Mouse (Mus musculus) forebrain, embryonic 12.5 days (tissue): ENCODE data around the gene Dnm3. TPM values are rescaled to one million over a fixed set of nuclear protein-coding genes. Genes with fewer than 3 reads are reported as not detected.

Source experiments
- ATAC-seq: fragments of 200-750 bp; cut with Nextera tagmentation; 2 replicates; pipeline ENCODE4 v1.8.0; 2017; ENCODE audit warnings: moderate TSS enrichment; ENCODE audit not compliant: low FRiP score
- H3K27ac ChIP-seq: fragments of 300-500 bp; sonication (generic); 2 replicates; pipeline ENCODE4 v1.5.1; 2016; ENCODE audit warnings: mild to moderate bottlenecking
- H3K27me3 ChIP-seq: fragments of 300-500 bp; sonication (generic); 2 replicates; pipeline ENCODE4 v1.6.1; 2016; ENCODE audit warnings: mild to moderate bottlenecking
- H3K36me3 ChIP-seq: fragments of 300-500 bp; sonication (generic); replicated peaks from 2 replicates; pipeline ENCODE4 v1.6.1; 2016; ENCODE audit warnings: mild to moderate bottlenecking
- H3K4me1 ChIP-seq: fragments of 300-500 bp; sonication (generic); 2 replicates; pipeline ENCODE4 v1.6.1; 2016
- H3K4me2 ChIP-seq: fragments of 300-500 bp; sonication (generic); 2 replicates; pipeline ENCODE4 v1.6.1; 2016; ENCODE audit warnings: mild to moderate bottlenecking, moderate library complexity
- H3K4me3 ChIP-seq: fragments of 300-500 bp; sonication (generic); replicated peaks from 2 replicates; pipeline ENCODE4 v1.5.1; 2016; ENCODE audit warnings: mild to moderate bottlenecking
- H3K9ac ChIP-seq: fragments of 300-500 bp; sonication (generic); 2 replicates; pipeline ENCODE4 v1.6.1; 2016; ENCODE audit warnings: mild to moderate bottlenecking
- H3K9me3 ChIP-seq: fragments of 300-500 bp; sonication (generic); 2 replicates; pipeline ENCODE4 v1.6.1; 2016
- WGBS: fragments of 180-500 bp; shearing (Covaris S2); methylation state at CpG from one replicate; pipeline ENCODE4 v1.1.7; 2016; 5-methylcytosine and 5-hydroxymethylcytosine counted together
- polyA plus RNA-seq: library from polyadenylated mRNA; unstranded; fragments of >200 nt; fragmentation: Nextera tagmentation; extraction: Ambion mirVana; gene quantifications from 2 replicates; pipeline ENCODE4 v1.2.1, GENCODE M21; 2016

Gene Dnm3
- polyA plus RNA-seq, 1 experiment from 2014 or later: 12.1 TPM

DNA sequence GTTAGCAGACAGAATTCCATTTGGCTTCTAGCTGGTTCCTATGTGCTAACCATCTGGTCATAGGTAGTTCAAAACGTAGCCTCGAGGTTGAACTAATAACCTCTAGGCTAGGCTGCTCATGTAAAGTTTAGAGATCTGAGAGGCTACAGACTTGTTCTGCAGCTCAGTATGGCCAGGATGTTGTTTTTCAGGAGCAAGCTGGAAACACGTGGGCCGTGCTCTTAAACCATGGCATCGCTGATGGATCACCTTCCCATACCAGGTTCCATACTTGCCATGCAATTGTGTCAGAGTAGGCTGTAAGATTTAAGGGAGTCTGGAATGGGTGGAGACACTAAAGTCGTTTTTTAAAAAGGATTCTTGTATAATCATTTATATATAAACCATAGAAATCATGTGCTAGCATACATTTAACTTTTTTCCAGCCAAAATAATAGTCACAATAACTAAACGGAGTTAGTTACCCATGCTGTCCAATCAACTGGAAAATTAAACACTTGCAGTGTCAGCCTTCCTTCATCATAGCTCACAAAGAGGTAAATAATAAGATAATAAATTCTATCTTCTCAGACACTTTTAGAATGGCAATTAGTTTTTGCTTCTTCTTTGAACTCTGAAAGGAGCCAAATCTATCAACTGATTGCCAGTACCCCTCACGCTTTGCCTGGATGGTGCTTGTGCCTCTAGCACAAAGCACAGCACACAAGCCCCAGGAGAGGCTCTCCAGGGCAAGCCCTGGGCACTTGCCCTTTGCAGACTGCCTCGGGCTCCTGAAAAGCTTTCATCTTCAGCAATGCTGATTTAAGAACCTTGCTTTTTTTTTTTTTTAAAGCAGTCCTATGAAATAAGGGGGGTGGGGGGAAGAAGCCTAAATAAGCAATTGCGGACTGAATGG lies 486.9 kb downstream of the Dnm3 start:
- ATAC-seq: no peak
- Histone ChIP-seq H3K4me2 (no peak overlapping the region), H3K36me3 (no peaks in the 10 kb centered on the region), H3K4me3 (no peak overlapping the region), H3K4me1 (0 out of 2 replicates have a peak, but pooled peaks cover 3% of the 10 kb centered on the region), H3K9ac (no peak overlapping the region), H3K27ac (no peak overlapping the region), H3K9me3 (no peaks in the 10 kb centered on the region), H3K27me3 (no peaks in the 10 kb centered on the region)
- WGBS: 69% methylated on average over 10 of the region's 10 CpGs

DNA sequence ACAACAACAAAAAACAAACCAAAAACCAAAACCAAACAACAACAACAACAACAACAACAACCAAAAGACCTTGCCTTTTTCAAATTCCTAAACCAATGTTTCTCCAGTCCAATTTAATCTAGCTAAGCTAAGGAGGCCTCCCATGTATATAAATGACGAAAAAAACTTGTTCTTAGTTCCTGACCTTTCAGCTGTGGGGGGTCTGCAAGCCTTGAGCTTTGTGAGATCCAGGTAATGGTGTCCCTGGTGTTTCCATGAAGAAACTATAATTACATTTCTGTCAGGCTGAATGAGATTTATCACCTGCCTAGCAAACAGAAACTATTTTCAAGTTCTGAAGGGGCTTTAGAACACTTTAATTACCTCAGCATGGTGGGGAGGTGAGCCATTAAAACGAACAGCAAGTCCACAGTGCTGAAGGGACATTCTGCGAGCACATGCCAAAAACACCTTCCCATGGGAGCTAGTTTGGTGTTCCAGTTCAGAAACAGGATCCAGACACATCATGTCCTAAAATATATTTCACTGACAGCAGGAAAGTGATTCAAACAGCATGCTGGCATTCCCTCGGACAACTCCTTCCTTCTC lies 493.8 kb downstream of the Dnm3 start:
- H3K27ac ChIP-seq: no peak overlapping the region
- H3K9me3 ChIP-seq: no peaks in the 10 kb centered on the region
- no peaks in the 10 kb centered on the region for H3K27me3 ChIP-seq
- H3K4me2 ChIP-seq: no peak overlapping the region
- no peak overlapping the region for H3K9ac ChIP-seq
- 31% methylated on average over 4 of the region's 4 CpGs for WGBS
- no peaks in the 10 kb centered on the region for H3K36me3 ChIP-seq
- no peak for ATAC-seq
- no peak overlapping the region for H3K4me3 ChIP-seq
- H3K4me1 ChIP-seq: no peaks in the 10 kb centered on the region

GRCm38 (mm10) chr1:161983451-161983850 lies 494.4 kb downstream of the Dnm3 start:
- no peak for ATAC-seq
- Histone ChIP-seq H3K9ac (no peak overlapping the region), H3K27me3 (no peaks in the 10 kb centered on the region), H3K4me3 (no peak overlapping the region), H3K36me3 (no peaks in the 10 kb centered on the region), H3K4me1 (no peaks in the 10 kb centered on the region), H3K4me2 (no peak overlapping the region), H3K9me3 (no peaks in the 10 kb centered on the region), H3K27ac (no peak overlapping the region)
- WGBS: 70% methylated on average over 6 of the region's 6 CpGs

DNA sequence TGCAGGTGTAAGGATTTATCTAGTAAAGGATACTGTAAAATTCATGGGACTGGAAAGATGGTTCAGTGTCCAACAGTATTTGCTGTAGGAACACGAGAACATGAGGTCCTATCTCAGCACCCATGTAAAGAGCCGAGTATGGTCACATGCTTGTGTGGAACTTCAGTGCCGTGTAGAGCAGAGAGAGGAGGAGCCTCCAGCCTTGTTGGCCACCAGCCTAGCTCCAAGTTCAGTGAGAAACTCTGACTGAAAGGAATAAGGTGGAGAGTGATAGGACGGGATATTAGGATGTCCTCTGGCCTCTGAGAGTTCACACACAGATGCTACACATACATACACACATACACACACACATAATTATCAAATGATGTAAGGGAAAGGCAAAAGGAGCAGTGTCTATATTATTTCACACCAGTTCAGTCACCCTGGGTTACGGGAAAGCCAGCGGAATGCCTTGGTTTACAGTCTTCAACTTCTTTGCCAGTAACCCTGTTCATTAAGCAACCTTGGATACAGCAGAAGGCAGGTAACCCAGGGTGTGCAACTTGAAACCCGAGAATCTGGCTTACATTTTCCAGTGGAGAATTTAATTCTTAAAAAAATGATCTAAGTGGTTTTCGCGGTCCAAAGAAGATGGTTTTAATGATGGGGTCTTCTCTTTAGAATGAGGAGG lies 497.1 kb downstream of the Dnm3 start:
- Histone ChIP-seq H3K27me3 (no peaks in the 10 kb centered on the region), H3K27ac (0 out of 2 replicates have a peak overlapping the region, but pooled peaks have one; percentile 8), H3K4me3 (no peak overlapping the region), H3K9me3 (no peaks in the 10 kb centered on the region), H3K4me2 (no peak overlapping the region), H3K36me3 (no peaks in the 10 kb centered on the region), H3K4me1 (no peaks in the 10 kb centered on the region), H3K9ac (no peak overlapping the region)
- 86% methylated on average over 9 of the region's 9 CpGs for WGBS
- ATAC-seq: no peak

DNA sequence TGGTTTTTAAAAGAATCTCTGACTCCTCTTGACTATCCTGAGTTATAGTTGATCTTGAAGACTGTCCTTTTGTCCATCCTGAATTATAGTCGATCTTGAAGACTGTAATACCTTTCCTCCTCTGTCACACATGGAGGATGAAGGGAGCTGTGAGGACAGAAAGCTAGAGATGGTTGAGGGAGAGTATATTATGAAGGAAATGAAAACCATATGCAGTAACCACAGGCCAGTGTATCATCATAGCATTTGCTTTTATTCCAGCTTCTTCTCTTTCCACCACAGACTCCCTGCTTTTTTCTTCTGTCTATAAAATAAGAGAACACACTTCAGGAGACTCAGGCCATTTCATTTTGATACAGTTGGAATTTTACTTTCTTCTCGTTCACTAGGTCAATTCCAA lies 497.8 kb downstream of the Dnm3 start:
- no peak for ATAC-seq
- H3K9ac ChIP-seq: no peak overlapping the region
- H3K27me3 ChIP-seq: no peaks in the 10 kb centered on the region
- no peak overlapping the region for H3K4me3 ChIP-seq
- no peak overlapping the region for H3K4me2 ChIP-seq
- H3K36me3 ChIP-seq: no peaks in the 10 kb centered on the region
- no peak overlapping the region for H3K27ac ChIP-seq
- no peaks in the 10 kb centered on the region for H3K4me1 ChIP-seq
- 81% methylated on average over 2 of the region's 2 CpGs for WGBS
- H3K9me3 ChIP-seq: no peaks in the 10 kb centered on the region

- H3K9me3 ChIP-seq: no peaks in the 10 kb centered on the region
- H3K36me3 ChIP-seq: no peaks in the 10 kb centered on the region
- no peak for ATAC-seq
- no peak within 1 kb of the TSS for H3K4me3 ChIP-seq
- H3K4me1 ChIP-seq: no peaks in the 10 kb centered on the region
- no peaks in the 10 kb centered on the region for H3K27me3 ChIP-seq
- H3K27ac ChIP-seq: no peak within 1 kb of the TSS
- WGBS: 72% methylated on average over 1 of the region's 1 CpGs
- no peak within 1 kb of the TSS for H3K9ac ChIP-seq
- no peak within 1 kb of the TSS for H3K4me2 ChIP-seq
Measured at GRCm38 (mm10) chr1:161979536-161979935, 498.3 kb downstream of the Dnm3 start, which contains the start of gene 4930558K02Rik. Gene 4930558K02Rik (minus strand): TSS chr1:161979636.

GRCm38 (mm10) chr1:161978173-161978700 lies 499.6 kb downstream of the Dnm3 start:
- no peaks in the 10 kb centered on the region for H3K9me3 ChIP-seq
- ATAC-seq: no peak
- H3K4me2 ChIP-seq: no peak overlapping the region
- H3K4me3 ChIP-seq: no peak overlapping the region
- 93% methylated on average over 5 of the region's 5 CpGs for WGBS
- H3K9ac ChIP-seq: no peak overlapping the region
- no peaks in the 10 kb centered on the region for H3K36me3 ChIP-seq
- H3K27ac ChIP-seq: no peak overlapping the region
- H3K4me1 ChIP-seq: 0 out of 2 replicates have a peak, but pooled peaks cover 3% of the 10 kb centered on the region
- no peaks in the 10 kb centered on the region for H3K27me3 ChIP-seq

- Histone ChIP-seq H3K27me3 (no peaks in the 10 kb centered on the region), H3K9me3 (no peaks in the 10 kb centered on the region), H3K4me2 (no peak overlapping the region), H3K36me3 (no peaks in the 10 kb centered on the region), H3K4me1 (0 out of 2 replicates have a peak, but pooled peaks cover 3% of the 10 kb centered on the region), H3K4me3 (no peak overlapping the region), H3K27ac (no peak overlapping the region), H3K9ac (no peak overlapping the region)
- WGBS: 75% methylated on average over 4 of the region's 4 CpGs
- no peak for ATAC-seq
Measured at GRCm38 (mm10) chr1:161977331-161977730, 500.5 kb downstream of the Dnm3 start.

GRCm38 (mm10) chr1:161976255-161977182 lies 501.3 kb downstream of the Dnm3 start:
- no peaks in the 10 kb centered on the region for H3K27me3 ChIP-seq
- H3K36me3 ChIP-seq: no peaks in the 10 kb centered on the region
- H3K9me3 ChIP-seq: no peaks in the 10 kb centered on the region
- H3K4me1 ChIP-seq: 0 out of 2 replicates have a peak, but pooled peaks cover 3% of the 10 kb centered on the region
- no peak overlapping the region for H3K9ac ChIP-seq
- ATAC-seq: peak; percentile 51; the same call in 1 of the 2 replicates
- H3K27ac ChIP-seq: no peak overlapping the region
- WGBS: 51% methylated on average over 16 of the region's 16 CpGs
- no peak overlapping the region for H3K4me3 ChIP-seq
- no peak overlapping the region for H3K4me2 ChIP-seq

DNA sequence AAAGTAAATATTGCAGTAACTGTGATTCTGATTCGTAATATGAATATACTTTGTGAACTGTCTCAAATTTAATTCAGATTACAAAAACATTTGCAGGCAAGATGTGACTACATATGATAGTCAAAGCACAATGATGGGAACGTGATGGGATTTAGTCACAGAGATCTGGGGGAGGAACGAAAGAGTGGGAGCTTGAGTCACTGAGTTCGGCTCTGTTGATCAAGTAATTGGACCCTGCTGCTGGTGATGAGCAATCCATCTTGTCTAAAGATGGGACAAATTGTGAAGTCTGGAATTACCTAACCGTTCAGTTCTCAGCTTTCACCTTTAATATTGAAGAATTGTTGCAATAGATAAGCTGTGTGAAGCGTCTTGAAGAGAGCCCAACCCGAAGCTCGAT lies 505.6 kb downstream of the Dnm3 start:
- Histone ChIP-seq H3K4me3 (no peak overlapping the region), H3K9ac (no peak overlapping the region), H3K36me3 (peaks cover 6% of the 10 kb centered on the region; the same call in 1 of the 2 replicates), H3K27me3 (no peaks in the 10 kb centered on the region), H3K4me2 (no peak overlapping the region), H3K27ac (no peak overlapping the region), H3K9me3 (no peaks in the 10 kb centered on the region), H3K4me1 (peaks cover 14% of the 10 kb centered on the region)
- no peak for ATAC-seq
- WGBS: 94% methylated on average over 8 of the region's 8 CpGs

DNA sequence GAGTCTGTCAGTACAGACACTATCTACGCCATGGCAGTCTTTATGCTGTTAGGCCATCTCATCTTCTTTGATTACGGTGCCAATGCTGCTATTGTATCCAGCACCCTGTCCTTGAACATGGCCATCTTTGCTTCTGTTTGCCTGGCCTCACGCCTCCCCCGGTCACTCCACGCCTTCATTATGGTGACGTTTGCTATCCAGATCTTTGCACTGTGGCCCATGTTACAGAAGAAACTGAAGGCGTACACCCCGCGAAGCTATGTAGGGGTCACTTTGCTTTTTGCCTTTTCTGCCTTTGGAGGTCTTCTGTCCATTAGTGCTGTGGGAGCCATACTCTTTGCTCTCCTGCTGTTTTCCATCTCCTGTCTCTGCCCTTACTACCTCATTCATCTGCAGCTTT lies 507.0 kb downstream of the Dnm3 start:
- Histone ChIP-seq H3K4me2 (no peak overlapping the region), H3K27me3 (no peaks in the 10 kb centered on the region), H3K4me1 (peaks cover 14% of the 10 kb centered on the region), H3K9ac (no peak overlapping the region), H3K9me3 (no peaks in the 10 kb centered on the region), H3K4me3 (no peak overlapping the region), H3K36me3 (peaks cover 6% of the 10 kb centered on the region; the same call in 1 of the 2 replicates), H3K27ac (no peak overlapping the region)
- ATAC-seq: no peak
- WGBS: 97% methylated on average over 9 of the region's 9 CpGs
